ENCODE assay signal across 28 mouse cellular contexts in the genomic region with DNA sequence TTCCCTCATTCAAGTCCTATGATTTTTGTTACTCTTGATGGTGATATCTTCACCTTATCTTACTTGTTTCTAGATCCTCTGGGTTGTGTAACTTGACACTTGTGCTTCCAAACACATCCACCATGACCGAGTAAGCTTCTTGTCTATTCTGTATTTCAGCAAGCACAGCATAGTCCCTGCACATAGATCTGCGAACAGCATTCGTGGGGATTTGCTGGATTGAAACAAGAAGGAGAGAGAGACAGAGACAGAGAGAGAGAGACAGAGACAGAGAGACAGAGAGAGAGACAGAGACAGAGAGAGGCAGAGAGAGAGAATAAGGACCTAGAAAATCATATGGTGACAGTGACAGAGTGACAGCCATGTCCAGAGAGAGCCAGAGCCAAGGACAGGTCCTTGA.
"Had no signal": no experiment of that assay in that cellular context is flagged by ENCODE, and none has a peak within 500 bp of the region (broad histone marks: within the 10 kb centered on the region; RNA-seq: fewer than 3 reads in every experiment).

No protein-coding gene starts in this region.

- H3K27ac ChIP-seq: embryonic facial prominence, embryonic 10.5 days; embryonic facial prominence, embryonic 12.5 days; embryonic facial prominence, embryonic 13.5 days; embryonic facial prominence, embryonic 15.5 days; forebrain, embryonic 10.5 days; forebrain, embryonic 12.5 days; forebrain, embryonic 13.5 days; forebrain, embryonic 15.5 days; gastrocnemius, adult 2 months; heart, adult 2 months had no signal

- H3K9ac ChIP-seq: embryonic facial prominence, embryonic 12.5 days; embryonic facial prominence, embryonic 13.5 days; embryonic facial prominence, embryonic 15.5 days; forebrain, embryonic 12.5 days; forebrain, embryonic 13.5 days; forebrain, embryonic 15.5 days; forebrain, postnatal 0 days had no signal

- H3K36me3 ChIP-seq: embryonic facial prominence, embryonic 12.5 days; embryonic facial prominence, embryonic 15.5 days; forebrain, embryonic 10.5 days; forebrain, embryonic 12.5 days; forebrain, embryonic 15.5 days had no signal

- H3K4me2 ChIP-seq: embryonic facial prominence, embryonic 12.5 days; embryonic facial prominence, embryonic 13.5 days; embryonic facial prominence, embryonic 15.5 days; forebrain, embryonic 12.5 days; forebrain, embryonic 13.5 days; forebrain, embryonic 15.5 days had no signal

- H3K4me1 ChIP-seq: embryonic facial prominence, embryonic 12.5 days; forebrain, embryonic 10.5 days; forebrain, embryonic 12.5 days; forebrain, embryonic 13.5 days; forebrain, embryonic 15.5 days had no signal

- ATAC-seq: forebrain, embryonic 13.5 days; forebrain, embryonic 14.5 days; forebrain, embryonic 15.5 days; forebrain, embryonic 16.5 days; forebrain, postnatal 0 days had no signal

- DNase-seq: cerebellum, adult 2 months; cerebellum, adult 8-10 months; cerebellum, adult 9-10 months; cerebellum, adult 9-11 months; cerebellum, postnatal 10 days; cerebellum, postnatal 14 days; cerebellum, postnatal 25 days; cerebellum, postnatal 36 days; embryo, embryonic 11 days; forebrain, postnatal 0 days; gastrocnemius, adult 2 months; gastrocnemius, postnatal 10 days; gastrocnemius, postnatal 14 days; gastrocnemius, postnatal 25 days; gastrocnemius, postnatal 36 days; heart, adult 18-20 months; heart, adult 2 months had no signal

- H3K27me3 ChIP-seq: embryonic facial prominence, embryonic 12.5 days; embryonic facial prominence, embryonic 13.5 days; embryonic facial prominence, embryonic 15.5 days; forebrain, embryonic 12.5 days; forebrain, embryonic 13.5 days; forebrain, embryonic 15.5 days had no signal

- H3K9me3 ChIP-seq: embryonic facial prominence, embryonic 10.5 days; embryonic facial prominence, embryonic 15.5 days; forebrain, embryonic 12.5 days; forebrain, embryonic 13.5 days; forebrain, embryonic 15.5 days had no signal

- H3K4me3 ChIP-seq: embryonic facial prominence, embryonic 10.5 days; embryonic facial prominence, embryonic 12.5 days; embryonic facial prominence, embryonic 13.5 days; embryonic facial prominence, embryonic 15.5 days; erythroblast, embryonic 14.5 days; forebrain, embryonic 10.5 days; forebrain, embryonic 12.5 days; forebrain, embryonic 13.5 days; forebrain, embryonic 15.5 days; gastrocnemius, adult 2 months; heart, adult 2 months had no signal
